Mouse (Mus musculus) lung, postnatal 4 days (tissue): ENCODE measurements around the gene Rnf212b.

Experiments used
- DNase-seq, 2 experiments: peaks; one replicate each; pipeline ENCODE4 v3.0.0; 2021

The Rnf212b gene

DNA sequence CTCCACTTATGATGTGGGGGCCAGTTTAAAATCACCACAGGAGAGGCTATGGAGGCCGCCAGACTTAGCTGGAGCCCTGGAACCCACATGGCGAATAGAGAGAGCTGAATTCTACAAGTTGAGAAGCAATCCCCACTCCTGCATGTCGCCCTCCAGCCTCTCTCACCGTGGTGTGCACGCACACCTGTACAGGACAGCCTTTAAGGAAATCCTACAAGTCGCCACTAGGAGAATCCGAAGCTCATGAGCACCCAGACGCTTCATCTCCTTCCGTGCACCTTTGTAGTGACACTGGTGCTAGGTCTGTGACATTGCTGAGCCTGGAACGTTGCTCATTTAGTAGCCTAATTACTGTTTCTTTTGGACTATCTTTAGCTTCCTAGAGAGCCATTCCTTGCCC lies 14.3 kb upstream of the Rnf212b start:
- no peak for DNase-seq

DNA sequence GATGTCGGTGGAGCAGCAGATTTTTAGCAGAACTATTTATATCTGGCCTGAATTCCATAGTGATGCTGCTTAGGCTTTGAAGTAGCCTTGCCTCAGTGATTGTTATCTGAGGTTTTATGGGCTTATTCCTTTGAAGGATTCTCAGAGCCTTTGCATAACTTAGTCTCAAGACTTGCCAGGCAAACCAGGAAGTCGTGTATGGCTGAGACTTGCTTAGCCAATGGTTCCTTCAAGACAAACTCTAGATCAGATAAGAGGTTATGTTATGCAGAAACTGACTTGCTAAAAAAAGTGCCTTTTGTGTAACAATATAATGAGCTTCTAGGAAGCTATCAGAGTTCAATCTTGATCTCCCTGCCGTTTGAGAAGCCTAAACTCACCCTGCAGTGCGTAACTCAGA lies 11.5 kb upstream of the Rnf212b start:
- DNase-seq, result no peak

GRCm38 (mm10) chr14:54806124-54806523 lies 7.8 kb upstream of the Rnf212b start:
- no peak for DNase-seq

DNA sequence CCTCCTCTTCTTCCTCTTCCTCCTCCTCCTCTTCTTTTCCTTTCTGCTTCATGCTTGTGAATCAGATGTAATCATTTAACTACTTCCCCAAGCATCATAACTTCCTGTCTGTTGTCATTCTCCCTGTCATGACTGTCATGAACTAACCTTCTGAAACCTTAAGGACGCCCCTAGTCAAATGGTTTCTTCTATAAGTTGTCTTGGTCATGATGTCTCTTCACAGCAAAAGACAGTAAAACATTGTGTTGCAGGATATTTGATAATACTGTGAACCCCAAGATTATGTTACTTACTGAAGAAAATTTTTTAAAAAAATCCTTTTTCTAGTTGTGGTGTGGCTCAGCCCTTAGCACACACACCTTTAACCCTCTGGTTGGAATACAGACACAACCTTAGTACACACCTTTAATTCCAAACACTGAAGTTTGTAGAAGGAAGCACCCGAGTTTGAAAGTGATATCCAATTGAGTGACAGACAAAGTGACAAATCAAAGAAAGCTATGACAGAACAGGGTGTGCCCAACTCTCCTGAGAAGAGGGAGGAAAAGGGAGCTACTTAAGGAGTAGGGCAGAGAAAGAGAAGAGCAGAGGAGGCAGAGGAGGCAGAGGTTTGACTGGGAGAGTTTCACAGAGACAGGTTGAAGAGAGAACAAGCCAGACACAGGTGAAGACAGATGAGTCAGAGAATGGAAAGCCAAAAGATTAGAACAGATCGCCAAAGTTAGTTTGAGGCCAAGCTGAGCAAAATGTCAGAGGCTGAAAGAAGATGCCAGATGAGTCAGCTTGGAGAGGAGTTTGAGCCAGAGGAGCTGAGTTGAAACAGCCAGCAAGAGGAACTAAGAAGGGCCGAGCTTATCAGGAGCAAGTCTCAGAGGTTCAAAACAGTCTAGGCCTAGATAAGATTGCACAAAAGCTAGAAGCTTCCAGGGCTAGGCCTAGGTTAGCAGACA lies 4.9 kb upstream of the Rnf212b start:
- DNase-seq, result no peak

DNA sequence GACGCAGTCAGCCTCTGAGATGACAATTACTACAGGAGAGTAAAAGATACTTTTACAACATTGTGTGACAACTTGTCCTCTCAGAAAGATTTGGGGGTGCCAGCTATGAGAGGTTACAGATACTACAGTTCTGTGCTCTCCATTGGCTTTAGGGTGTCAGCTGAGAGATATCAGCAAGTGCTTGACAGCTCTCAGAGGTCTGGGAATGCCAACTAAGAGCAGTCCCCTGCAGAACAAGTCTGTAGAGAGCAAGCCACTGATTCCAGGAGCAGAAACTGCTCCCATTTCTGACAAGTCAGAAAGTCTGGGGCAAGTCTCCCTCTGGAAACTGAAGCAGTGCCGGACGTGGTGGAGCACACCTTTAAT lies 4.3 kb upstream of the Rnf212b start:
- DNase-seq, result no peak

DNA sequence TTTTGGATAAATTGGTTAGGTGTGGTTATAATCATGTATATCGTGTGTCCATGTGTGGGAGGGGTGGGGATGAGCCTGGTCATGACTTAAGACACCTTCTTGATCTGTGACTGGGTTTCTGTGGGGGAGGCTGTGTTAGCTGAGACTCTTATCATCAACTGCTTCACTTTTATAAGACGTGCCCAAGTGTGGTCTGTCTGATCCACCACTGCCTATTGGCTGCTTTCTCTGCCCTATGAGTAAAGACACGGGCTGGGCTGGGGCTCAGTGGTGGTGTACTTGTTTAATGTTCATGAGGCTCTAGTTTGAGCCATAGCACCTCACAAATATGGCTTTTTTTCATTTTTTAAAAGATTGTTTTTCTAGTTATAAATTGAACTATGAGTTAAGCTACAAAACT lies 1.8 kb downstream of the Rnf212b start:
- DNase-seq, result no peak

DNA sequence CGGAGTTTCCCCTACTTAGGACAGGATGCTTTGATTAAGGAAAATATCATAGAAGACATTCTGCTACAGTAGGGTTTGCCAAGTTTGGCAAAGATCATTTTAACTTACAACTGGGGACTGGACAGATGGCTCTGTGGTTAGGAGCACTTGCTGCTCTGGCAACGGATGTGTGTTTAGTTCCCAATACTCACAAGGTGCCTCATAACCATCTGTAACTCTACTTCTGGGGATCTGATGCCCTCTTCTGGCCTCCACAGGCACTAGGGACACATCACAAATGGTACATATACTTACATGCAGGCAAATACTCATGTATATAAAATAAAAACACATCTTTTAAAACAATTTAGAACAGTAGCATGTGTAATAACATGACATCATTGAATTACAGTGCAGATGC lies 3.9 kb downstream of the Rnf212b start:
- peak in 1 of 2 experiments; percentile 16 for DNase-seq

- DNase-seq, result no peak
Measured at GRCm38 (mm10) chr14:54822301-54822700, 8.4 kb downstream of the Rnf212b start.

- DNase-seq, result no peak
Measured at GRCm38 (mm10) chr14:54823716-54824115, 9.8 kb downstream of the Rnf212b start.

DNA sequence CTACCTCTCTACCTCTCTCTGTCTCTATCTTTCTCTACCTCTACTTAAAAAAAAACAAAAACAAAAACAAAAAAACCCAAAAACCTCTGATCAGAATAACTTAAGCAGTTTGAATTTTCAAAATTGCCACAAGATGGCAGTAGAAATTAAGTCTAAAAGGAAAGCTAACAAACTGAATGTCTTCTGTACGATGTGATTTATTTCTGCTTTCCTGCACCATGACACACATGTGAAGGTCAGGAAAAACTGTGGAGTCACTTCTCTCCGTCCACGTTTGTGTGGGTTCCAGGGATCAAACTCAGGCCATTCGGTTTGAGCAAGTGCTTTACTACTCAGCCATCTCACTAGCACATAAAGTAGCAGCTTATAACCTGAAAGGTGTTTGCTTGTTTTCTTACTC lies 29.5 kb downstream of the Rnf212b start:
- no peak for DNase-seq

- no peak for DNase-seq
Measured at GRCm38 (mm10) chr14:54855726-54856125, 41.8 kb downstream of the Rnf212b start.

- no peak for DNase-seq
Measured at GRCm38 (mm10) chr14:54856703-54857102, 42.8 kb downstream of the Rnf212b start.

GRCm38 (mm10) chr14:54857891-54858290 lies 44.0 kb downstream of the Rnf212b start:
- DNase-seq, result no peak

DNA sequence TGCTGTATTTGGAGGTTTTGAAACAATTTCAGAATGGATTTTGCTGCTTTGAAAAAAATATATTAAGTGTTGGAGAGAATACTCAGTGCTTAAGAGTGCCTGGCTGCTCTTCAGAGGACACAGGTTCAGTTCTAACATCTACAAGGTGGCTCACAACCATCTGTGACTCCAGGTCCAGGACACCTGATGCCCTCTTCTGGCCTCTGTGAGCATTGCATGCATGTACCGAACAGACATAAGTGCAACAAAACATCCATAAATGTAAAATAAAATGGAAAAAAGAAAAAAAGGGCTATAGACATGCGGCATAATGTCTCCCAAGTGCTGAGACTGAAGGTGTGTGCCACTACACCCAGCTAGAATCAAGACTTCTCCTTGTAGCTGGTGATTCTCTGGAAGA lies 46.6 kb downstream of the Rnf212b start:
- DNase-seq, result peak; percentile 38 to 58

- DNase-seq, result peak; percentile 94 to 95
Measured at GRCm38 (mm10) chr14:54863501-54864312, 49.8 kb downstream of the Rnf212b start.

DNA sequence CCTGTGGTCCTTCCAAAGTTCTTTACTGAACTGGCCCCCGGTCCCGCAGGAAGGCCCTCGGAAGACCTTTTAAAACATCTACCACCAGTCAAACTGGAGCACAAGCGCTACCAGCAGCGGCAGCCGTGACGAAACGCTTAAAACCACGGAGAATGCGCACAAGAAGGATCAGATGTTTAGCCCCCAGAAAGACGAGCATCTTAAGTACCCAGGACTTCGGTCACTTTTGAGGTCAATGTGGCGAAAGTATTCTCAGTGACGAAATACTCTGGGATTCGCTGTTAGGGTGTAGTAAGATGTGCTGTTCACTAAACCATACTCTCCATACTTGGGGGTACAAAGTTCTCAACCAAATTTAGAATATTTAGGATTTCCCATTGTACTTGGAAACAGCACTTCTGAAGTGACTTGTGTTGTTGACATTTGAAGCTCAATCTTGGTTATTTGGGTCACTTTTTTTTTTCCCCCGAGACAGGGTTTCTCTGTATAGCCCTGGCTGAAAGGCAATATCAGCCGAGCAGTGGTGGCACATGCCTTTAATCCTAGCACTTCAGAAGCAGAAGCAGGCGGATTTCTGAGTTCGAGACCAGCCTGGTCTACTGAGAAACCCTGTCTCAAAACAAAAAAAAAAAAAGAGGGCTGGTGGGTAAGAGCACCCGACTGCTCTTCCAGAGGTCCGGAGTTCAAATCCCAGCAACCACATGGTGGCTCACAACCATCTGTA lies 50.5 kb downstream of the Rnf212b start:
- no peak for DNase-seq

DNA sequence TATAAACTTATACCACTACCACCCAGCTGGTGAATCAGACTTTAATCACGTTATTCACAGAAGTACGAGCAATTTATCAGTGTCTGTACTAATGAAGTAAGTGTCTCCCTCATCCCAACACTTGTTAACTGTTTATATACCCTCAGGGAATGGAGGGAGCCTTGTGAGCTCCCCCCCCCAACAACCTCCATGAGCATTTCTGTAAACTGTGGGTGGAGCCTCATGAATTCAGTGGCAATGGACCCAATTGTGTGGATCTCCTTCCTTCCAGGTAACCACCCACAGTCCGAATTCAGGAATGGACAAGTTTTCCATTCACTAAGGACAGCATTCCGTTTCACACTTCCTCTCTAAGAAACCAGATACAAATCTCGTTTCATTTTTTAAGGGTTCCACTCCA lies 51.7 kb downstream of the Rnf212b start:
- DNase-seq, result no peak

DNA sequence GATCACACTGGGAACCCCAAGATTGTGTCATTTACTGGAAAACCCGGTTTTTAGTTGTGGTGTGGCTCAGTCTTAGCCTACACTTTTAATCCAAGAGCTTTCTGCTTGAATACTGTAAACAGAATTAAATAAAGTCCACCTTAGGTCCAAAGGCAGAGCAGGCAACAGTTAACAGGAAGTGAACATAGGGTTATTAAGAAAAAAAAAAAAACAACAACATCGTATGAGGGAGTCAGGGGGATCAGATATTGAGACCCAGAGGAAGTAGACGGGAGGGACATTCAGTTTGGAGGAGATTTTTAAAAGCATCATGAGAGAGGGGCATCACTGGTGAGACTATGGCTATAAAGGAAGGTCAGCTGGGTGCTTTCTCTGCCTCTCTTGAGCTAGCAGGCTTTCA lies 52.3 kb downstream of the Rnf212b start:
- no peak for DNase-seq

GRCm38 (mm10) chr14:54866936-54867335 lies 53.0 kb downstream of the Rnf212b start:
- peak in 1 of 2 experiments; percentile 24 for DNase-seq

- DNase-seq, result no peak
Measured at GRCm38 (mm10) chr14:54868026-54868425, 54.1 kb downstream of the Rnf212b start.

GRCm38 (mm10) chr14:54870861-54871260 lies 56.9 kb downstream of the Rnf212b start, which contains the start of gene Homez:
Homez (minus strand) TSS chr14:54870961.
- no peak for DNase-seq

DNA sequence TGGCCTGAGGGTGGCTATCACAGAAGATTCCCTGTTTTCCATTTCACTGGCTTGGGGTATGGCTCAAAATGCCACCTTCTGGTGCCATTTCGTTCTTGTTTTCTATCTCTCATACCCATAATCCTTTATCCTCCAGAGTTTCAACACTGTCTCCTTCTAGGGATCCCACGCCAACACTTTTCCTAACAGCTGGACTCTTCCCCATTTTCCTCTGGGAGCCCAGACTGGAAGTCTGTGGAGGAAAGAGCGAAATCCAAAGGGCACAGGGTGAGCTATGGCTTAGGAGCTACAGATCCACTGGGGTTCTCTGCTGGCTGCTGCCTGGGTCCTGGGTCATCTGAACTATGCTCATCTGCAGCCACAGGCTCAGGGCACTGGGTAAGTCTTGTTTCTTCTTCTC lies 60.2 kb downstream of the Rnf212b start:
- DNase-seq, result no peak
